Mouse (Mus musculus) forebrain, postnatal 0 days (tissue): ENCODE results near the gene Cdkl1. TPM values are rescaled to one million over a fixed set of nuclear protein-coding genes. Genes with fewer than 3 reads are reported as not detected.

ENCODE experiments used
- ATAC-seq: fragments of 200-750 bp; cut with Nextera tagmentation; 2 replicates; pipeline ENCODE4 v1.8.0; 2017; ENCODE audit warnings: mild to moderate bottlenecking, moderate library complexity
- DNase-seq: peaks from one replicate; pipeline ENCODE4 v3.0.0-alpha.2; 2015
- H3K27ac ChIP-seq: fragments of 300-500 bp; sonication (generic); 2 replicates; pipeline ENCODE4 v1.5.1; 2014; ENCODE audit warnings: low read depth, mild to moderate bottlenecking, antibody characterized with exemption, low read length, moderate library complexity, mixed read lengths
- H3K27me3 ChIP-seq: fragments of 300-500 bp; sonication (generic); 2 replicates; pipeline ENCODE4 v1.6.1; 2014; ENCODE audit warnings: mild to moderate bottlenecking, low read length, mixed read lengths; ENCODE audit not compliant: insufficient read depth
- H3K36me3 ChIP-seq: fragments of 300-500 bp; sonication (generic); 2 replicates; pipeline ENCODE4 v1.6.1; 2014; ENCODE audit warnings: mild to moderate bottlenecking, moderate library complexity; ENCODE audit not compliant: insufficient read depth
- H3K4me1 ChIP-seq: fragments of 300-500 bp; sonication (generic); 2 replicates; pipeline ENCODE4 v1.6.1; 2014; ENCODE audit warnings: antibody characterized with exemption; ENCODE audit not compliant: insufficient read depth
- H3K4me2 ChIP-seq: fragments of 300-500 bp; sonication (generic); 2 replicates; pipeline ENCODE4 v1.6.1; 2014; ENCODE audit warnings: low read depth, mild to moderate bottlenecking, moderate library complexity
- H3K4me3 ChIP-seq: fragments of 300-500 bp; sonication (generic); 2 replicates; pipeline ENCODE4 v1.5.1; 2014; ENCODE audit warnings: low read depth, low read length, mixed read lengths
- H3K9ac ChIP-seq: fragments of 300-500 bp; sonication (generic); 2 replicates; pipeline ENCODE4 v1.6.1; 2014; ENCODE audit warnings: mild to moderate bottlenecking
- H3K9me3 ChIP-seq: fragments of 300-500 bp; sonication (generic); 2 replicates; pipeline ENCODE4 v1.6.1; 2016; ENCODE audit warnings: low read length
- CTCF ChIP-seq: sonication (generic); IDR thresholded peaks from 2 replicates; pipeline ENCODE4 v1.5.1; 2016; ENCODE audit warnings: antibody characterized with exemption, control low read depth, low read depth
- WGBS: fragments of 180-500 bp; shearing (Covaris S2); extraction: QIAGEN DNeasy Blood & Tissue Kit; methylation state at CpG from one replicate; pipeline ENCODE4 v1.1.7; 2014; 5-methylcytosine and 5-hydroxymethylcytosine counted together
- polyA plus RNA-seq: library from polyadenylated mRNA; unstranded; fragments of >200 nt; fragmentation: Nextera tagmentation; extraction: Ambion mirVana; gene quantifications from 2 replicates; pipeline ENCODE4 v1.2.1, GENCODE M21; 2015
- total RNA-seq: library from RNA; depleted of rRNA; stranded (reverse); fragments of >200 nt; gene quantifications from 2 replicates; pipeline ENCODE4 v1.2.3, GENCODE M21; 2014

Cdkl1 gene
- total and polyA plus RNA-seq, 2 experiments from 2014 or later: 16.9 to 35.7 TPM

- H3K4me3 ChIP-seq: peak within 1 kb of the TSS; percentile 60
- H3K4me1 ChIP-seq: peaks cover 14% of the 10 kb centered on the region
- 0 out of 2 replicates have a peak, but pooled peaks have one; percentile 10 for TF ChIP-seq CTCF
- H3K27me3 ChIP-seq: no peaks in the 10 kb centered on the region
- peak within 1 kb of the TSS; percentile 96 for H3K4me2 ChIP-seq
- no peaks in the 10 kb centered on the region for H3K9me3 ChIP-seq
- no peaks in the 10 kb centered on the region for H3K36me3 ChIP-seq
- peak within 1 kb of the TSS; percentile 60 for H3K9ac ChIP-seq
- ATAC-seq (peak; percentile 96), DNase-seq (peak; percentile 92)
- 0 out of 2 replicates have a peak within 1 kb of the TSS, but pooled peaks have one; percentile 41 for H3K27ac ChIP-seq
- under 1% methylated on average over 60 of the region's 60 CpGs for WGBS
These were observed 66.2 kb downstream of the Cdkl1 start, which contains the start of the genes L2hgdh and Atp5s for GRCm38 (mm10) chr12:69724711-69725460. TSS of gene L2hgdh (minus strand) at chr12:69724873. TSS of gene Atp5s (plus strand) at chr12:69724950.

- Histone ChIP-seq H3K36me3 (no peaks in the 10 kb centered on the region), H3K27me3 (no peaks in the 10 kb centered on the region), H3K4me1 (peaks cover 14% of the 10 kb centered on the region), H3K27ac (no peak overlapping the region), H3K9ac (peak overlapping the region; percentile 60), H3K4me3 (peak overlapping the region; percentile 60), H3K9me3 (no peaks in the 10 kb centered on the region), H3K4me2 (peak overlapping the region; percentile 96)
- 2% methylated on average over 22 of the region's 24 CpGs for WGBS
- no peak for TF ChIP-seq CTCF
- no peak for DNase-seq
- peak; percentile 19 for ATAC-seq
These were observed 66.9 kb downstream of the Cdkl1 start for GRCm38 (mm10) chr12:69724018-69724710.

GRCm38 (mm10) chr12:69723376-69723775, 67.7 kb downstream of the Cdkl1 start:
- no peak for TF ChIP-seq CTCF
- 56% methylated on average over 2 of the region's 2 CpGs for WGBS
- no peaks in the 10 kb centered on the region for H3K27me3 ChIP-seq
- H3K36me3 ChIP-seq: no peaks in the 10 kb centered on the region
- peaks cover 14% of the 10 kb centered on the region for H3K4me1 ChIP-seq
- H3K9ac ChIP-seq: no peak overlapping the region
- DNase-seq: no peak
- no peak overlapping the region for H3K27ac ChIP-seq
- H3K4me2 ChIP-seq: peak overlapping the region; percentile 96
- ATAC-seq: no peak
- H3K9me3 ChIP-seq: no peaks in the 10 kb centered on the region
- peak overlapping the region; percentile 60; the same call in 1 of the 2 replicates for H3K4me3 ChIP-seq

GRCm38 (mm10) chr12:69722857-69723256, 68.2 kb downstream of the Cdkl1 start:
- Histone ChIP-seq H3K4me3 (no peak overlapping the region), H3K9me3 (no peaks in the 10 kb centered on the region), H3K9ac (no peak overlapping the region), H3K4me1 (peaks cover 14% of the 10 kb centered on the region), H3K4me2 (no peak overlapping the region), H3K27me3 (no peaks in the 10 kb centered on the region), H3K36me3 (no peaks in the 10 kb centered on the region), H3K27ac (no peak overlapping the region)
- ATAC-seq: no peak
- no peak for DNase-seq
- TF ChIP-seq CTCF: no peak
- WGBS: 76% methylated on average over 3 of the region's 3 CpGs

- Histone ChIP-seq H3K9ac (no peak overlapping the region), H3K4me3 (no peak overlapping the region), H3K4me2 (no peak overlapping the region), H3K4me1 (no peaks in the 10 kb centered on the region), H3K36me3 (0 out of 2 replicates have a peak, but pooled peaks cover 4% of the 10 kb centered on the region), H3K27me3 (no peaks in the 10 kb centered on the region), H3K9me3 (no peaks in the 10 kb centered on the region), H3K27ac (no peak overlapping the region)
- no peak for ATAC-seq
- DNase-seq: no peak
- TF ChIP-seq CTCF: no peak
These were observed 77.4 kb downstream of the Cdkl1 start for GRCm38 (mm10) chr12:69713628-69714027.

- Histone ChIP-seq H3K4me3 (no peak overlapping the region), H3K36me3 (0 out of 2 replicates have a peak, but pooled peaks cover 3% of the 10 kb centered on the region), H3K4me2 (no peak overlapping the region), H3K9me3 (no peaks in the 10 kb centered on the region), H3K27ac (no peak overlapping the region), H3K27me3 (no peaks in the 10 kb centered on the region), H3K4me1 (no peaks in the 10 kb centered on the region), H3K9ac (no peak overlapping the region)
- ATAC-seq: no peak
- DNase-seq: no peak
- 89% methylated on average over 11 of the region's 11 CpGs for WGBS
- TF ChIP-seq CTCF: no peak
These were observed 86.1 kb downstream of the Cdkl1 start for GRCm38 (mm10) chr12:69704799-69705458.
